Mouse (Mus musculus) inflammation-experienced regulatory T-cells, adult 6 months (primary cell): ENCODE measurements around the gene Lpar5. TPM values are rescaled to one million over a fixed set of nuclear protein-coding genes. Genes with fewer than 3 reads are reported as not detected.

Experiments
- ATAC-seq: one replicate; pipeline ENCODE4 v1.8.0; 2017
- polyA plus RNA-seq, 3 experiments: library from polyadenylated mRNA; unstranded; fragments of 100-300 nt; shearing (Covaris generic); gene quantifications; one replicate each; pipeline ENCODE4 v1.2.1; 2017

Gene Lpar5
- polyA plus RNA-seq, 3 experiments from 2014 or later, result 10.4 to 19.3 (median 12.1) TPM

DNA sequence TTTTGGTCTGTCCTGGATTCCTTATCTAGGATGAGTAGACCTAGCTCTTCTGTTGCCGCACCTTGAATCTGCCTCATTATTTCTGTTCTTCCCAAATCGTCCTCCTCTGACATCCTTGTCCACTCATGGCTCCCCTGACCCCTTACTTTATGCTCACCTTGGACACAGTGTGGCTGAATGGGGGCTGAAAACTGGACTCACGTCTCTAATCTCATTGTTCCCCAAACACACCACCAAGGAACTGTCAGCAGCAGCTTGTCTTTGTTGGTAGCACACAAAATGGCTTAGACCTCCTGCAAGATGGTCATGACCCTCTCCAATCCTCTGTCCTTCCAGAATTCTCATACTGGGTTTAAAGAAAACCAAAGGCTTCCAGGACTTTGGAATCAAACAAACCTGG lies 20.2 kb downstream of the Lpar5 start:
- ATAC-seq, result no peak

GRCm38 (mm10) chr6:125088561-125089321 lies 21.0 kb downstream of the Lpar5 start:
- ATAC-seq, result no peak

- peak; percentile 32 for ATAC-seq
Measured at GRCm38 (mm10) chr6:125089521-125090321, 22.0 kb downstream of the Lpar5 start.

GRCm38 (mm10) chr6:125090341-125091085 lies 22.8 kb downstream of the Lpar5 start:
- no peak for ATAC-seq

DNA sequence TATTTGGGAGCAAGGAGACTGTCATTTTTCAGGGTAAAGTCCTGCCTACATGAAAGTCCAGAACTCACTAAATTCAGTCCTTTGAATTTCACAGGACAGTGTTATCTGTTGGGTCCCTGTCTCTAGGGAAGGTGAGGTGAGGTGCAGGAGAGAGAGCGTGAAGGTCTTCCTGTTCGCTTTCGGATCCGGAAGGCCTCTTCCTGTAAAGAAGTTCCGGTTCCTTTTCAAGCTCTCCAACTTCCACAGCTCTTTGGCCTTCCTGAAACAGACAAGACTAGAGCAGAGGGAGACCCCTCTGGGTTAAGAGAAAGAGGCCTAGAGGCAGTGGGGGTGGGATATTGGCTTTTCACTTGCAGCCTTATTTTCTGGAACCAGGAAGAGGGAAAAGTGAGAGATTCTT lies 24.7 kb downstream of the Lpar5 start:
- ATAC-seq, result no peak

- no peak for ATAC-seq
Measured at GRCm38 (mm10) chr6:125094843-125095242, 27.1 kb downstream of the Lpar5 start.

GRCm38 (mm10) chr6:125095391-125096278 lies 27.9 kb downstream of the Lpar5 start, which contains the start of gene Chd4:
Gene Chd4 (plus strand): TSS chr6:125095981.
- ATAC-seq, result peak; percentile 66

- ATAC-seq, result no peak
Measured at GRCm38 (mm10) chr6:125096279-125096596, 28.5 kb downstream of the Lpar5 start.

DNA sequence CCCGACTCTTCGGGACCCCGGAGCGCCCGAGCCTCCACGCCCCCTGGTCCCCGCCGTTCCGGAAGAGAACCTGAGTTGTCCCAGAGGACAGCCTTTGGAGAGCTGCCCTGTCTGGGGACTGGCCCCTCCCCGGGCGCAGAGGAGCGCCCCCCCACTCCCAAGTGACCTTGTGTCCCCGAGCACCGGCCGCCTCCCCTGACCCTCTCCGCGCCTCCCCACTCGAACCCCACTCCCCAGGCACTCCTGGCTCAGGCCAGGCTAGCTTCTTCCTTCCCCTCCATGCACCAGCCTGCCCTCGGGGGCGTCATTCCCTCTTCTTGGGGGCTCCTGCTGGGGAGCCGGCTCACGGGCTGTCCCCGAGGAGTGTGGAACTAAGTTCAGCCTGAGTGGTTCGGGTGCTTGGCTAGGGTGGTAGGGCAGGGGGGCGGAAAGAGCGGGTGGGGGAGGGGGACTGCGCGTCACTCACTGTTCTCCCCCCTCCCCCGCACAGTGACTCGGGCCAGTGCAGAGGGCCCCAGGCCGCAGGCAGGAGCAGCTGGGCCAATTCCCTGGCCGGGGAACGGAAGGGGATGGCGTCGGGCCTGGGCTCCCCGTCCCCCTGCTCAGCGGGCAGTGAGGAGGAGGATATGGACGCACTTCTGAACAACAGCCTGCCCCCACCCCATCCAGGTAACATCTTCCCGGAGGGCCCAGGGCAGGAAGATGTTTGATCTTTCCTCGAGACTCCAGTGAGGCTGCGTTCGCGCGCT lies 29.1 kb downstream of the Lpar5 start:
- peak; percentile 11 for ATAC-seq

DNA sequence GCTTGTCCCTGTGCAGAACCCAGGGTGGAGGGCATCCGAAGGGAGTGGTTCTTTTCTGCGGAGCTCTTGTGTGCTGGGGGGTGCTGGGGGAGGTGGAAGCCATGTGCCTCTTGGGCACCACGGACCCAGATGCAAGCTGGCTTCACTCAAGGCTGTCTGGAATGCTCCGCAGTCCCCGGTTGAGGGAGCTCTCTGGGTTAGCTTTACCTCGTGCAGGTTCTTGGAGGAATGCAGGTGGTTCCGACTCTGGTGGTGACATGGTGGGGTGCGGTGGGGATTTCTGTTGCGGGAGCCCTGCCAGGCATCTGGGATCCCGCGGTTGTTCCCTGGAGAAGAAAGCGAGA lies 29.6 kb downstream of the Lpar5 start:
- ATAC-seq, result no peak

GRCm38 (mm10) chr6:125097951-125098350 lies 30.2 kb downstream of the Lpar5 start:
- ATAC-seq, result no peak

DNA sequence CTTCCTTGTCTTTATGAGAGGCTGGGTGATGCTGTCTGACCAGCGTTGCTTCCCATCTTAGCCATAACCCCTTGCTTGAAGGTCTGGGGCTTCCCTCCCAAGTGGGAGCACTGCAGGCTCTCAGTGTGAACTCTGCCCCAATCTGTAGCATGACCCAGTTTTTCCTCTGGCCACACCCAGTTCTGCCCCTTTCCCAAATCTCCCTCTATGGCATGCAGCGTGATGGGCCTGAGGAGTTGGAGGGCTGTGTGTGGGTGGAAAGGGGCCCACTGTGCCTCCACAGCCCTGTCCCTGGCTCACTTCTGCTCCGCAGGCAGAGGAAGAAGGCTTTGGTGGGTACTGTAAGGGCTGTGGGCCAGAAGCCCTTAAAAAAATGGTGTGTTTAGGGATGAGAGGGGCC lies 30.8 kb downstream of the Lpar5 start:
- ATAC-seq, result no peak

- ATAC-seq, result peak; percentile 49
Measured at GRCm38 (mm10) chr6:125099421-125099971, 31.8 kb downstream of the Lpar5 start.

- no peak for ATAC-seq
Measured at GRCm38 (mm10) chr6:125101444-125101843, 33.7 kb downstream of the Lpar5 start.

GRCm38 (mm10) chr6:125104223-125104622 lies 36.5 kb downstream of the Lpar5 start:
- ATAC-seq, result no peak

- ATAC-seq, result no peak
Measured at GRCm38 (mm10) chr6:125107705-125108104, 40.0 kb downstream of the Lpar5 start.

DNA sequence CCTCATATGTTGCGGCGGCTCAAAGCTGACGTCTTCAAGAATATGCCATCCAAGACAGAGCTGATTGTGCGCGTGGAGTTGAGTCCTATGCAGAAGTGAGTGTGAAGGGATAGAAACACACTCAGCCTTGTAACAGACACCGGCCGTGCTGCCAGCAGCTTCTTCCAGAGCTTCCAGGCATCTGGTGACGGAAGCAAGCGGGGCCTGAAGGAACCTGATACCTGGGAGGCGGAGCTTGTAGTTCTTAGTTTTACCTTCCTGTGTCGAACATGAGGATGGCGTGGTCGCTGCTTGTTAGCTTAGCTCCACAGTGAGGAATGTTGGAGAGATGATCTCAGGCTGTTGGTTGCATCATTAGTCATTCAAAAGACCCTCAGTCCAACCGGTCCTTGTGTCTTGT lies 41.7 kb downstream of the Lpar5 start:
- no peak for ATAC-seq

- no peak for ATAC-seq
Measured at GRCm38 (mm10) chr6:125110927-125111326, 43.2 kb downstream of the Lpar5 start.

- ATAC-seq, result no peak
Measured at GRCm38 (mm10) chr6:125112553-125112952, 44.8 kb downstream of the Lpar5 start.

DNA sequence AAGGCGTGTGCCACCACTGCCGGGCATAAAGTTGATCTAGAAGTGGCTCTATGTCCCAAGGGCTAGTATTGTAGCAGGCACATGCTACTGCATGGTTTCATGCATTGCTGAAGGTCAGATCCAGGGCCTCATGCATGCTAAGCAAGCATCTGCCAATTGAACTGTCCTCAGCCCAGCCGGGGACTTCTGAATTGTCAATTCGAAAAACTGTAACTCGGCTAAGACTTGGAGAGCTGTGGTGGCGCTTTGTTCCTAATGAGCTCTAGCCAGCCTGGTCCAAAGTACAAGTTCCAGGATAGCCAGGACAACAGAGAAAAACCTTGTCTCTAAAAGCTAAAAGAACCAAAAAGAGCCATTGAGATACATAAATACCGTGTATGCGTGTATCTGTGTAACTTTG lies 51.7 kb downstream of the Lpar5 start:
- no peak for ATAC-seq

DNA sequence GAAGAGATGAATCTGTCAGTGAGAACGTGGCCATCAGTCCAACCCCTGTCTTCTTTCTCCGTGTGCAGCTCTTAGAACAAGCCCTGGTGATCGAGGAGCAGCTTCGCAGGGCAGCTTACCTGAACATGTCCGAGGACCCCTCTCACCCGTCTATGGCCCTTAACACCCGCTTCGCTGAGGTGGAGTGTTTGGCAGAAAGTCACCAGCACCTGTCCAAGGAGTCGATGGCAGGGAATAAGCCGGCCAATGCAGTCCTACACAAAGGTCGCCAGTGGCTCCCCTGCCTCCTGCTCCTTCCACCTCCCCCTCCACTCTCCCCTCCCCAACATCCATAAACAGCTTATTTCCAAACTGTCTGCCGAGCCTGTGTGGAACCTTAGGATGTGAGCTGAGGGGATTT lies 61.0 kb downstream of the Lpar5 start:
- ATAC-seq, result no peak
